Mouse (Mus musculus): ENCODE data around the gene Dgki.

GRCm38 (mm10) chr6:37143867-37144163 is 156.2 kb downstream of the Dgki start:
- TF ChIP-seq CTCF (IDR thresholded peaks at IDR 0.05; ENCODE audit: low read depth) (no peak), EP300 (IDR thresholded peaks at IDR 0.05; ENCODE audit: low read depth) (no peak)

All from liver, embryonic 14.5 days (tissue).